ENCODE assay signal across 27 mouse cellular contexts in the genomic region with DNA sequence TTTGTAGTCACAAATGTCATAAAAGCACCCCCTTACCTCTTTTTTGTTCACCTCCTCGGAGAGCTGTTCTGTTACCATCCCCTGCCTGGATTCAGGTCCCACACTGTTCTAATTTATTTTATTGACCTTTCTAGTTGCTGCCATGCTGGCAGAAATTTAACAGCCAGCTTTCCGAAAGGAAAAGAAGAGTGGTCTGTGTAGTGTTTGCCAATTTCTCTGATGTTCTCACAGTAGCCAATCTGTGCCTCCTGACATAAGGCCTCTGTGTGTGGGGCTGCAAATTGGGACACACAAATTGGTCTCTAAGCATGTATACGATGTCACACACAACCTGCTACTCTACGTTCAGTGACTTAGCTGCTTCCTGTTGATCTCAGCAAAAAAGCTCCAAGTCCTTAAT.
DNase-seq lines count a peak whose midpoint lies in the region; ATAC-seq and TF ChIP-seq lines count a peak whose summit lies in the region.
"Had no signal": no experiment of that assay in that cellular context is flagged by ENCODE, and none has a peak within 500 bp of the region (broad histone marks: within the 10 kb centered on the region; RNA-seq: fewer than 3 reads in every experiment).

No protein-coding gene starts in this region.

- no peak for TF ChIP-seq CTCF in lung, adult 2 months (IDR thresholded peaks at IDR 0.05; ENCODE audit: insufficient read depth, low read length)

- ATAC-seq in forebrain, embryonic 15.5 days (replicated peaks), result peak; percentile 29; the same call in 1 of the 2 replicates
- peak; percentile 21; the same call in 1 of the 2 replicates for ATAC-seq in forebrain, embryonic 16.5 days
- ATAC-seq: CD4-positive, CD25-positive, alpha-beta regulatory T cell, adult 4 months; intestine, embryonic 15.5 days; midbrain, embryonic 15.5 days had no signal

- no peak for TF ChIP-seq POLR2A in lung, adult 2 months (IDR thresholded peaks at IDR 0.05; ENCODE audit: borderline replicate concordance, extremely low read depth, low read depth, low read length)

- 32% methylated on average over 4 of the region's 4 CpGs for WGBS in forebrain, embryonic 15.5 days
- WGBS in forebrain, embryonic 10.5 days, result 87% methylated on average over 4 of the region's 4 CpGs
- WGBS in forebrain, embryonic 16.5 days, result 45% methylated on average over 4 of the region's 4 CpGs
- 39% methylated on average over 4 of the region's 4 CpGs for WGBS in limb, embryonic 10.5 days
- WGBS in lung, adult 2 months, result 76% methylated on average over 4 of the region's 4 CpGs

- H3K4me1 ChIP-seq in forebrain, embryonic 15.5 days, result peaks cover 41% of the 10 kb centered on the region
- peaks cover 36% of the 10 kb centered on the region for H3K4me1 ChIP-seq in forebrain, embryonic 10.5 days
- H3K4me1 ChIP-seq in forebrain, embryonic 16.5 days (replicated peaks; ENCODE audit: control insufficient read depth, insufficient read depth, low read length), result peaks cover 31% of the 10 kb centered on the region
- peaks cover 42% of the 10 kb centered on the region for H3K4me1 ChIP-seq in limb, embryonic 10.5 days
- H3K4me1 ChIP-seq in lung, adult 2 months (ENCODE audit: control insufficient read depth, insufficient read depth, low read length), result no peaks in the 10 kb centered on the region
- H3K4me1 ChIP-seq: heart, embryonic 13.5 days; hindbrain, embryonic 12.5 days; intestine, embryonic 15.5 days; liver, embryonic 15.5 days had no signal

- H3K27me3 ChIP-seq in forebrain, embryonic 15.5 days, result no peaks in the 10 kb centered on the region
- no peaks in the 10 kb centered on the region for H3K27me3 ChIP-seq in forebrain, embryonic 10.5 days (ENCODE audit: poor library complexity, severe bottlenecking)
- H3K27me3 ChIP-seq in forebrain, embryonic 16.5 days (replicated peaks; ENCODE audit: control insufficient read depth, insufficient read depth, low read length), result no peaks in the 10 kb centered on the region
- H3K27me3 ChIP-seq in limb, embryonic 10.5 days (ENCODE audit: low read depth, poor library complexity, severe bottlenecking), result no peaks in the 10 kb centered on the region
- H3K27me3 ChIP-seq: heart, embryonic 13.5 days; hindbrain, embryonic 12.5 days; intestine, embryonic 15.5 days; liver, embryonic 15.5 days; midbrain, embryonic 15.5 days had no signal

- peak overlapping the region; percentile 44; the same call in 1 of the 2 replicates for H3K27ac ChIP-seq in forebrain, embryonic 15.5 days (replicated peaks)
- no peak overlapping the region for H3K27ac ChIP-seq in forebrain, embryonic 10.5 days
- 0 out of 2 replicates have a peak overlapping the region, but pooled peaks have one; percentile 30 for H3K27ac ChIP-seq in forebrain, embryonic 16.5 days (ENCODE audit: low read length)
- H3K27ac ChIP-seq in limb, embryonic 10.5 days, result 0 out of 2 replicates have a peak overlapping the region, but pooled peaks have one; percentile 36
- H3K27ac ChIP-seq: heart, embryonic 13.5 days; hindbrain, embryonic 12.5 days; intestine, embryonic 15.5 days; liver, embryonic 15.5 days; midbrain, embryonic 15.5 days had no signal

- no peaks in the 10 kb centered on the region for H3K9me3 ChIP-seq in forebrain, embryonic 15.5 days
- no peaks in the 10 kb centered on the region for H3K9me3 ChIP-seq in forebrain, embryonic 10.5 days
- no peaks in the 10 kb centered on the region for H3K9me3 ChIP-seq in forebrain, embryonic 16.5 days (ENCODE audit: control insufficient read depth, low read length)
- no peaks in the 10 kb centered on the region for H3K9me3 ChIP-seq in limb, embryonic 10.5 days (replicated peaks)
- H3K9me3 ChIP-seq: heart, embryonic 13.5 days; hindbrain, embryonic 12.5 days; intestine, embryonic 15.5 days; liver, embryonic 15.5 days; midbrain, embryonic 15.5 days had no signal

- no peak overlapping the region for H3K4me2 ChIP-seq in forebrain, embryonic 15.5 days (replicated peaks)
- H3K4me2 ChIP-seq in forebrain, embryonic 16.5 days (ENCODE audit: low read length), result no peak overlapping the region
- H3K4me2 ChIP-seq: heart, embryonic 13.5 days; hindbrain, embryonic 12.5 days; intestine, embryonic 15.5 days; liver, embryonic 15.5 days; midbrain, embryonic 15.5 days had no signal

- H3K9ac ChIP-seq in forebrain, embryonic 15.5 days (replicated peaks), result no peak overlapping the region
- H3K9ac ChIP-seq in forebrain, embryonic 16.5 days (replicated peaks; ENCODE audit: low read depth, low read length), result no peak overlapping the region
- H3K9ac ChIP-seq: heart, embryonic 13.5 days; hindbrain, embryonic 12.5 days; intestine, embryonic 15.5 days; liver, embryonic 15.5 days; midbrain, embryonic 15.5 days had no signal

- no peak for DNase-seq in forebrain, embryonic 10.5 days (ENCODE audit: extremely low spot score, low spot score)
- DNase-seq in layer of hippocampus, adult 18-20 months (ENCODE audit: low spot score in 2 of 2), result peak; percentile 17 to 38
- no peak for DNase-seq in layer of hippocampus, postnatal 25 days (ENCODE audit: extremely low spot score in 1 of 2, low spot score in 1 of 2)
- no peak for DNase-seq in limb, embryonic 10.5 days (ENCODE audit: low spot score)
- no peak for DNase-seq in adrenal gland, adult 18-20 months (ENCODE audit: low spot score in 2 of 2)
- DNase-seq in lung, adult 2 months, result no peak
- DNase-seq: adrenal gland, postnatal 25 days; cerebellum, adult 11 months; cerebellum, adult 9-11 months; gastrocnemius, postnatal 14 days; heart, adult 18-20 months; heart, postnatal 14 days; kidney, adult 8-10 months; kidney, postnatal 10 days; liver; lung, postnatal 4 days; thymus, adult 18-20 months; thymus, postnatal 36 days had no signal

- H3K36me3 ChIP-seq in forebrain, embryonic 15.5 days, result no peaks in the 10 kb centered on the region
- no peaks in the 10 kb centered on the region for H3K36me3 ChIP-seq in forebrain, embryonic 10.5 days (replicated peaks)
- H3K36me3 ChIP-seq in forebrain, embryonic 16.5 days (ENCODE audit: control insufficient read depth, insufficient read depth), result no peaks in the 10 kb centered on the region
- no peaks in the 10 kb centered on the region for H3K36me3 ChIP-seq in limb, embryonic 10.5 days
- H3K36me3 ChIP-seq: heart, embryonic 13.5 days; hindbrain, embryonic 12.5 days; intestine, embryonic 15.5 days; liver, embryonic 15.5 days; midbrain, embryonic 15.5 days had no signal

- no peak overlapping the region for H3K4me3 ChIP-seq in forebrain, embryonic 15.5 days
- no peak overlapping the region for H3K4me3 ChIP-seq in forebrain, embryonic 10.5 days
- no peak overlapping the region for H3K4me3 ChIP-seq in forebrain, embryonic 16.5 days (replicated peaks; ENCODE audit: low read length)
- H3K4me3 ChIP-seq in limb, embryonic 10.5 days, result no peak overlapping the region
- H3K4me3 ChIP-seq in lung, adult 2 months (replicated peaks; ENCODE audit: extremely low read depth, low read depth, low read length), result no peak overlapping the region
- H3K4me3 ChIP-seq: heart, embryonic 13.5 days; hindbrain, embryonic 12.5 days; intestine, embryonic 15.5 days; liver, embryonic 15.5 days; midbrain, embryonic 15.5 days; myocyte had no signal

Comparison
In these comparisons a context has a peak if more than half of its experiments do, and no peak if none do; other contexts are left out.
1. DNase-seq: peak in layer of hippocampus, adult 18-20 months (2 of 2); none in forebrain, embryonic 10.5 days (single experiment), layer of hippocampus, postnatal 25 days (0 of 2), limb, embryonic 10.5 days (single experiment), adrenal gland, adult 18-20 months (0 of 2) and lung, adult 2 months (single experiment).